Mouse (Mus musculus) ES-E14 (cell line): ENCODE data around the gene Mei1.

ENCODE experiments used
- CHD2 ChIP-seq: IDR thresholded peaks from 2 replicates; pipeline ENCODE4 v1.6.1; 2014; ENCODE audit warnings: mild to moderate bottlenecking, low read depth, low read length, inconsistent platforms
- ZC3H11A ChIP-seq: IDR thresholded peaks from 2 replicates; pipeline ENCODE4 v1.6.1; 2012; ENCODE audit warnings: low read depth, mild to moderate bottlenecking, inconsistent platforms, low read length, borderline replicate concordance

- TF ChIP-seq ZC3H11A (no peak), CHD2 (no peak)
Measured at GRCm38 (mm10) chr15:82052544-82052943, 17.3 kb upstream of the Mei1 start.
